Mouse (Mus musculus) CH12.LX (cell line): Measurements from ENCODE around the gene Iqschfp.

Experiments
- CTCF ChIP-seq, 2 experiments: IDR thresholded peaks in 1 of 2; conservative IDR thresholded peaks in 1 of 2; 2 replicates each; pipeline ENCODE4 v1.5.1; 2011 to 2012; ENCODE audit warnings: low read depth in 2 of 2, low read length in 2 of 2, improper control_type of control experiment in 1 of 2, inconsistent platforms in 1 of 2, mild to moderate bottlenecking in 1 of 2, moderate library complexity in 1 of 2
- E2F4 ChIP-seq: IDR thresholded peaks from 2 replicates; pipeline ENCODE4 v1.6.1; 2011; ENCODE audit warnings: low read depth, low read length, improper control_type of control experiment; ENCODE audit not compliant: insufficient replicate concordance
- EP300 ChIP-seq: IDR thresholded peaks from 2 replicates; pipeline ENCODE4 v1.6.1; 2011; ENCODE audit warnings: low read length, improper control_type of control experiment
- ETS1 ChIP-seq: conservative IDR thresholded peaks from 2 replicates; pipeline ENCODE4 v1.6.1; 2012; ENCODE audit warnings: low read depth, mild to moderate bottlenecking, inconsistent platforms, low read length, improper control_type of control experiment, moderate library complexity
- MAFK ChIP-seq: IDR thresholded peaks from 2 replicates; pipeline ENCODE4 v1.6.1; 2011; ENCODE audit warnings: low read length, improper control_type of control experiment; ENCODE audit not compliant: insufficient replicate concordance
- NRF1 ChIP-seq: IDR thresholded peaks from 2 replicates; pipeline ENCODE4 v1.6.1; 2014; ENCODE audit warnings: low read depth, mild to moderate bottlenecking, inconsistent platforms, low read length, improper control_type of control experiment, moderate library complexity
- POLR2A ChIP-seq: IDR thresholded peaks from 2 replicates; pipeline ENCODE4 v1.6.1; 2011; ENCODE audit warnings: low read depth, mild to moderate bottlenecking, improper control_type of control experiment, low read length
- SMC3 ChIP-seq: IDR thresholded peaks from 2 replicates; pipeline ENCODE4 v1.6.1; 2011; ENCODE audit warnings: low read depth, low read length, improper control_type of control experiment
- TCF12 ChIP-seq: IDR thresholded peaks from 2 replicates; pipeline ENCODE4 v1.6.1; 2014; ENCODE audit warnings: low read depth, mild to moderate bottlenecking, inconsistent platforms, low read length, improper control_type of control experiment
- USF2 ChIP-seq: conservative IDR thresholded peaks from 2 replicates; pipeline ENCODE4 v1.6.1; 2011; ENCODE audit warnings: low read depth, low read length, improper control_type of control experiment

DNA sequence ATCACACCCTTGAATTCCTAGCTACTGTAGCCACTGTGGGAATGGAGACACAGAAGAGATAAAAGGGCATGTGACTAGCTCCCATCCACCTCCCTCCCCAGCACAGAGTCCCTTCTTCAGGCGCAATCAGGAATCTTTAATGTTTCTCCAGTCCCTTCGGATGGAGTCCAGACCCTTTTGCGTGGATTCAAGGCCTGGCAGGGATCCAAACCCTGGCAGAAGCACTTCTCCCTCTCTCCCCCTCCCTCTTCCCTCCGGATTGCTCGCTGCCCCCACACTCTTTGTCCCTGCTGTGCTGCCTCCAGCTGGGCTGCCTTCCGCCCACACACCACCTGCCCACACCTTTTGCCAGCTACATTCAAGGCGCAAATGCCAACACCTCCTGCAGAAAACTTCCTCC, 684.4 kb downstream of the Iqschfp start:
- TF ChIP-seq TCF12, result no peak
- no peak for TF ChIP-seq MAFK
- TF ChIP-seq CTCF (conservative IDR thresholded peaks at IDR 0.05 in 1 of 2, IDR thresholded peaks at IDR 0.05 in 1 of 2; ENCODE audit: low read depth in 2 of 2, low read length in 2 of 2), result no peak
- no peak for TF ChIP-seq NRF1
- TF ChIP-seq ETS1, result no peak
- no peak for TF ChIP-seq E2F4
- no peak for TF ChIP-seq POLR2A
- no peak for TF ChIP-seq EP300
- TF ChIP-seq SMC3, result no peak
- TF ChIP-seq USF2, result no peak
